Mouse (Mus musculus) common myeloid progenitor, adult 5-6 weeks (primary cell): ENCODE measurements around the gene Map1lc3b. TPM values are rescaled to one million over a fixed set of nuclear protein-coding genes. Genes with fewer than 3 reads are reported as not detected.
"Not testable (repeated sequence)": the region's sequence is repeated elsewhere in the genome, so short reads cannot be mapped to it uniquely, and the experiment has no call there.

Experiments used
- ATAC-seq: replicated peaks from 2 replicates; pipeline ENCODE4 v1.8.0; 2016; ENCODE audit warnings: low read depth, mild to moderate bottlenecking, moderate TSS enrichment, inconsistent platforms; ENCODE audit not compliant: poor library complexity, severe bottlenecking
- total RNA-seq: library from RNA; stranded (forward); fragments of 200-1000, 187-1606 nt; gene quantifications from 2 replicates; pipeline ENCODE4 v1.2.3, GENCODE M21; 2017

Map1lc3b gene
- total RNA-seq, 1 experiment from 2014 or later: 86.6 TPM

DNA sequence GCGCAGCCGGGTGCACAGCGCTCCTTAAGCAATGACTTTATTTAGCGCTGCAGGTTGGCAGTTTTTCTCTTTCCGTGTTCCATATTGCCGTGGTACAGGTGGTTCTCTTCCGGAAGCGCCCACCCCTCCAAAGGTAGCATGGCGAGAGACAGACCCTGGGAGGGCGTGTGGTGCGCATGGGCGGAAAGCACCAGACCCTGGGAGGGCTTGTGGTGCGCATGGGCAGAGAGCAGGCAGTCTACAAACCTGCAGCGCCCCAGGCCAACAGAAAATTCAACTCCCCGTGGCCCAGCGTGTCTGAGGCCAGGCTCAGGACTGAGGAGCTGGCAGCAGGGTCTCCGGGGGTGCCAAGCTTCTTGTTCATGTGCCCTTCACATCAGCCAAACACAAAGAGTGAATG lies 19.4 kb upstream of the Map1lc3b start:
- ATAC-seq: no peak

- ATAC-seq: no peak
Measured at GRCm38 (mm10) chr8:121572121-121572520, 18.0 kb upstream of the Map1lc3b start.

GRCm38 (mm10) chr8:121573275-121573674 lies 16.9 kb upstream of the Map1lc3b start:
- peak; percentile 46 for ATAC-seq

- ATAC-seq: no peak
Measured at GRCm38 (mm10) chr8:121575661-121576060, 14.5 kb upstream of the Map1lc3b start.

DNA sequence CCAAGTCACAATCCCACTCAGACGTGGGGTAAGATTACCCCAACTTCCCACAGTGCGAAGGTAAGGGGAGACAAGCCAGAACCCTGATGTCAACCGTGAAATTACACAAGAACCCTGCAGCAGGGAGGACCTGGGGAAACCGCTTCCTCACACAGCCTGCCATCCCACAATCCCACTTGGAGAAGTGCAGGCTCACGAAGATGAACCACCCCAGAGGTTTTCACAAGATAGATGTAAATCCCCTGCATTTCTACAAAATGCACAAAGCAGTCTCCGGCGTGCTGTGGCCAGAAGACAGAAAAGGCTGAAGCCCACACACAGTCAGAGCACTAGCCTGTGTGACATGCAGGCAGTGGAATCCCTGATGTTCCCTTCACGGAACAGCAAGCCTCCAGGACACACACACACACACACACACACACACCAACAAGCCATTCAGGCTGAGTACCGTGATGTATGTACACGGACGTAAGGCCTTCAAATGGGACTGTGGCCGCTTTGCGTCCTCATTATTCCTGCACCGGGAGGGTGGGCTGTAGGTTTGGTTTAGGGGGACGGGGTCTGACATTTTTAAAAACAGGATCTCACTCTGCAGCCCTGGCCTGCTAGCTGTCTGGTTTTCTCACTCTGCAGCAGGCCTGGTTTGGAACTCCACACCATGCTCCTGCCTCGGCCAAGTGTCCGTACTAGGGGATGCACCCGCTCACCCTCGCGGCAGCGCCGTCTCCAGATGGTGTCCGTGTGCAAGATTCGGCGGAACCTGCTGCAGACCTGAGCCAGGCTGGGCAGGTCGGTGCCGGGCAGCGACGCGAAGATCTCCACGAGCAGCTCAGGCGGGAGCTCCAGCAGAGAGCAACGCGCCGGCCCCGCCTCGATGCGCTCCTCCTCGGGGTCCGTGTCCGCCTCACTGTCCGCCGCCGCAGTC lies 12.1 kb upstream of the Map1lc3b start:
- ATAC-seq: peak; percentile 15

GRCm38 (mm10) chr8:121578676-121579451 lies 11.3 kb upstream of the Map1lc3b start, which contains the start of gene Fbxo31:
Gene Fbxo31 (minus strand): TSS chr8:121578806.
- ATAC-seq: peak; percentile 77

GRCm38 (mm10) chr8:121580465-121580864 lies 9.7 kb upstream of the Map1lc3b start:
- ATAC-seq: no peak

DNA sequence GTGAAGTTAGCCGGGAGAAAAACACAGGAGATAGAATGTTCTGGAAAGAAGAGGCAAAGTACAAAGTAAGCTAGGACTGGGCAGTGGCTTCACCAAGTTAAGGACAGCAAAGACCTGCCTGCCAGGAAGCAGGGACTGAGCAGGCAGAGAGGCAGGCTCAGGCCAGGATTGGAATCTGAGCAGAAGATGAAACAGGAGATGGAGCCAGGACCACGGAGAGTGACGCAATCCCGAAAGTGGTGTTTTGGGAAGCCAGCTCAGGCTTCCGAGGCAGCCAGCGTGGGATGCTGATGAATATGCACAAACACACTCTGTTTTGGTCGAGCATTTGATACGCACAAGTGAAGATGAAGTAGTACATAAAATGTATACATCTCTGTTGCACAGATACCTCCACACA lies 6.5 kb upstream of the Map1lc3b start:
- ATAC-seq: no peak

GRCm38 (mm10) chr8:121584730-121585129 lies 5.4 kb upstream of the Map1lc3b start:
- no peak for ATAC-seq

DNA sequence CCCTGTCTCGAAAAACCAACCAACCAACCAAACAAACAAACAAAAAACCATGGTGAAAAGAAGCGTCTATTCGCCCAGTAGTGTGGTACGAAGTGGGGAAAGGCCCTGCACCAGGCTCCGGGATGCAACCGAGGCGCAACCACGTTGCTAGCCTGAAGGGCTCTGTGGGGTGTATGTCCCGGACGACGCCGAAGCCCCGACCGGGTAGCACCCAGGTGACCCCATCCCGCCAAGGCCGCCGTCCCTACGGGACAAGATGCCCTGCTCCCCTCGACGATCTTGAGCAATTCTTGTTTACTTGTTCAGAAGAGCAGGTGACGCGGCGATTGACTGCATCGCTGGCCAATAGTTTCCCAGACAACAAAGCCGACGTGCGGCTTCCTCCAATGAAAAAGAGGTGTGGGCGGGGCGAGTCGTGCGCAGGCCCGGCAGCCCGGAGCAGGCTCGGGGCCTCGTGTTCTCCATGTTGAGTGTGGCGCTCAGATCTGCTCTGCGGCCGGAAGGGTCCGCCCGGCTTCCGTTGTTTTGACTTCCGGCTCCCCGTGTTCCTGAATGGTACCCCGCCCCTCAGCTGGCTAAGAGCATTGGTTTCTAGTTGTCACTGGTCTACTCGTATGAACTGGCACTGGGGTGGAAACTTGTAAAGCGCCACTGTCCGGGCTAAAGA lies 4.9 kb upstream of the Map1lc3b start:
- ATAC-seq: peak; percentile 91

- no peak for ATAC-seq
Measured at GRCm38 (mm10) chr8:121588750-121589149, 1.4 kb upstream of the Map1lc3b start.

DNA sequence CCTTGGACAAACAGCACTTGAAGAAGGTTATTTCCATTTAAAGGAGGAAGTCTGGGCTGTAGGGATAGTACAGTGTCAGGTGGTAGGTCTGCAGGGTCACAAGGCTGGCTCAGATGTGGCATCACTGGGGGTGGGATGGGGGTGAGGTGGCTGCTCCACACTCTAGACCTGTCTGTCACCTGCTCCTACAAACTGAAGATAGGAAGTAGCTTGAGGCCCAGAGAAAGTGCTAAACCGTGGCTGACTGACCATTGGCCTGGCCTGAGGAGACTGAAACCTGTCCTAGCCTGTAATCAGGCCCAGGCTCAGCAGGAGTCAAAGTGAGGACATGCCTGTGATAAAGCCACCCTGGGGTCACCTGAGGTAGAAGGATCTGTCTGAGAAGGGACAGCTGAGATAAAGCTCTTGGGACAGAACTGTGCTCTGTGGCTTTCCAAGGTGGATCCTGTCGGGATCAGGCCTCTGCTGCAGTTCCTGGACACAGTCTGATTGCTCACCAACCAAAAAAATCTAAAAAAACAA lies 895 bp upstream of the Map1lc3b start:
- no peak for ATAC-seq

DNA sequence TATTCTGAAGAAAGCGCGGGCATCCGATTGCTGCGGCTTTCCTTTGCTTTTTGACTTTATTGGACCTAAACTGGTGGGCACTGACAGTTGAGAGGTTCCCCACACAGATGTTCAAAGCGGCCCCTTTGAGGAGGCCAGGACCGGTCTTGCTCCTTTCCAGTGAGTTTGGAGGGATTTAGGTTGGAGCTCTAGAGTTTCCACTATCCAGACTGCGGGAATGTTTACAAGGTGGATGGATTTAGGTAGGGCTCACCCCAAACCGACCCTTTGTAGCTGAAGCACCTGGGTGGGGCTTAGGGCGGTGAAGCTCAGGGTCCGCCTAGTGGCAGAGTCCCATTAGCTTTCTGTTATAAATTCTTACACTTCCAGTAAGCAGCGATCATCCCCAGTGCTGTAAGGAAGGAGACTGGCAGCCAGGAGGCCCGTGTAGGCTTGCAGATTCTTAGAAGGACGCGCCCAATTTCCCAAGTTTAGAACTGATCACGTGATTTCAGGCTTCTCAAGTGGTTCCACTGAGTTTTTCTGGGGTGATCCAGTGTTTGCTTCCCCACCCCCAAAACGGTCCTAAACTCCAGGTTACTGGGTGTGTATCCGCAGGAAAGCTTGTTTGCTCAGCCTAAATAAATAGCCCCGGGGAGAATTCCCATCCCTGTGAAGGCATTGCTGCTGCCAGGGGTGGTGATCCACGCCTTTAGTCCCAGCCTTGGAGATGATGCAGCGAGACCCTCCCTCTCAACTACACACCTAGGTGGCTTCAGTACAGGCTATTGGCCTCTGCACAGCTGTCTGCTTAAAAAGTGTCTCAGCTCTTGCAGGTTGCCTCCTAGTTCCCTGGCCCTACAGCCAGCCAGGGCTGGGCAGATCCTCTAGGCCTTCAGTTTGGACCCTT lies 1.3 kb downstream of the Map1lc3b start:
- peak; percentile 69 for ATAC-seq

DNA sequence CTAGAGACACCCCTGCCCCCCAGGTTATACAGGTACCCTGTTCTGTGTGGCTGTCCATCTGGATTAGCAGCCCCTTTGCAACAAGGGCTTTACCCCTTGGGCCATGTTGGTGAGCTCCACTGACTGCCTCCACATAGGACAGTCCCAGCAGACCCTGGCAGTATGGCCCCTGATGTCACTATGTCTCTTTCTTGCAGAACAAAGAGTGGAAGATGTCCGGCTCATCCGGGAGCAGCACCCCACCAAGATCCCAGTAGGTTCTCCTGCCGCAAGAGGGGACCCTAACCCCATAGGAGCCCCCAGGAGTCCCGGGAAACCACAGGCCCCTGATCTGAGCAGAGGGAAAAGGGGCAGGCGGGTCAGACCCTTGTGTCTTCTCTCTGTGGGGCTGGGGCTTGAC lies 3.1 kb downstream of the Map1lc3b start:
- ATAC-seq: no peak

DNA sequence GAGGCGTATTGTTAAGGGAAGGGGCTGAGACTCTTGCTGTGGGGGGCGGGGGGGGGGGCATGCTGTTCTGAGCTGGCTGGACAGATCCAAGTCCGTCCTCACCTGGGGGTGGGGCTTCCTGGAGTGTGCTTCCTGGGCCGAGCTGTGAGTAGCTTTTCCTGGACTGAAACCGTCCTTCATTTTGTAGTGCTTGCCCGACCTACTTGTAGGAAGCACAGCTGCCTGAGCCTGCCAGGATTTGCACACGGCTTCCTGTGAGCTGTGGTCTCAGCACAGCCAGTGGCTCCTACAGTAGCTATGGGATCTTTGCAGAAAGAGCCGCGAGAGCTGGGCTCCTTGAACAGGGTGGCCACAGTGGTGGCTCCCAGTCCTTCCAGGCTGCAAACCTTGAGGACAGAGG lies 3.8 kb downstream of the Map1lc3b start:
- no peak for ATAC-seq

- ATAC-seq: not testable (repeated sequence)
Measured at GRCm38 (mm10) chr8:121597492-121597891, 7.3 kb downstream of the Map1lc3b start.

DNA sequence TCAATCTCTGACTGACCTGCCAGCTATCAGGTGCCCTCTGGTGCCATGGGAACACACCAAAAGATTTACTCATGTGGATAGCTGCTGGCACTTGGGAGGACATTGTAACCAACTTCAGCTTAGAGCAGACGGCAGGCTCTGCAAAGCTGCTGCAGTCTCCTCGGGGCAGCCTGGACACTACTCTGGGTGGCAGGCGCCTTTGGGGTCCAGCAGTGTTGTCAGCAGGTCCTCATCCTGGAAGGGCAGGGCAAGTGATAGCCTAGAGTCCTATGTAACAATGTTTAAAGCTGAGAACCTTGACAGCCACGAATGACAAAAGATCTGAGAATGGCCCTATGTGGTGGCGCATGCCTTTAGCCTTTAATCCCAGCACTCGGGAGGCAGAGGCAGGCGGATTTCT lies 8.0 kb downstream of the Map1lc3b start:
- no peak for ATAC-seq

- ATAC-seq: peak; percentile 67
Measured at GRCm38 (mm10) chr8:121598892-121599291, 8.7 kb downstream of the Map1lc3b start.

DNA sequence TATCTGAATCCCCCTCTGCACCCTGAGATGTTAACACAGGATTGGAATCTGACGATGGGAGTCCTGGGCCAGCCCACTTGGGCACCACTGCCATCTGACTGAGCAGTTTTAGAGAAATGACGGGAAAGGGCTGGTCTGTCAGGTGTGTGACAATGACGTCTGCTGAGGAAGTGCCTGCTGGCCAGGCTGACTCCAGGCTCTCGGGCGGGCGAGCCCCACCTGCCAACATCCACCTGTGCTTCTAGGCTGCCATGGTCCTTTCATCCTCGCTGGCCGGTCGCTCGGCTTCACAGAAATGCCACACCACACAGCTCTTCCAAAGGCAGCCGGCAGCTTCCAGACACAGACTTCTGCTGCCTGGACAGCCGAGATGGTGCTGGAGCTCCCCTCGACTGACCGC lies 9.7 kb downstream of the Map1lc3b start:
- ATAC-seq: no peak
